Mouse (Mus musculus) thymus, postnatal 14 days (tissue): ENCODE results near the gene Lmtk2.

ENCODE experiments used
- DNase-seq: peaks from one replicate; pipeline ENCODE4 v3.0.0; 2021

Lmtk2 gene

GRCm38 (mm10) chr5:144221305-144221704 is 121.1 kb downstream of the Lmtk2 start:
- peak; percentile 66 for DNase-seq

- peak; percentile 71 for DNase-seq
These were observed 122.7 kb downstream of the Lmtk2 start for GRCm38 (mm10) chr5:144222811-144223502.

DNA sequence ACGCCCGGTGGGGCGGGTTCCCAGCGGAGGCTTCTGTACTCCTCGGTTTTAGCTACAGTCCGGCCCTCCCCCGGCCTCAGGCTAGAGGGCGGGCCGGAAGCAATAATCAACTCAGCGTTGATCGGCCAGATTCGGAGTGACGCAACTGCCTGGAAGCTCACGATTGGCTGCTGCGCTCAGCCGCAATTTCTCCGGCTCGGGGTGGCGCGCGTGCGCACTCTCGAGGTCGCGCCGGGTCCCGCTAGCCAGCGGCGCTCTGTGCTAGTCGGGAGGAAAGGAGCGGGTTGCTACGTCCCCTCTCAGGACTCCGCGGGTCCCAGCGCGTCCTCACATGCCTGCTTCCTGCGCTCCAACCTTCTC is 123.2 kb downstream of the Lmtk2 start, which contains the start of gene Tecpr1:
Tecpr1 (minus strand) TSS at position 113 of the 360 bp plus-strand sequence.
- peak; percentile 96 for DNase-seq

GRCm38 (mm10) chr5:144223899-144224816 is 123.9 kb downstream of the Lmtk2 start:
- peak; percentile 28 for DNase-seq

- DNase-seq = no peak
These were observed 126.0 kb downstream of the Lmtk2 start for GRCm38 (mm10) chr5:144226220-144226619.

DNA sequence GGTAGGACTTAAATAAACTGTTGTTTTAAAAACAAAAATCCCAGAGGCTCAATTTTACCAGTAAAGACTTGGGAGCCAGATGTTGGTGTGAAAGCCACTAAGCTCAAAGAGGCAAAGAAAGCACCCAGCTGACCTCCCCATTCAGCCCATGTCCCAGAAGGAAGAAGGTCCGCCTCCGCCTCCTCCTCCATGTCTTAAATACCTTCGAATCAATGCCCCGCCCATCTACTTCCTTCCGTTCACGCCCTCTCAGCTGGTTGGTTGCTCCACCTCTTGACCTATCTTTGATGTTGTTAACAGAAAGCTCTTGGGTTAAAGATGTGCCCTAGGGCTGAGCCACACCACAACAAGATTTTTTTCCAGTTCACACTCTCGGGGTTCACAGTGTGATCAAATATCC is 130.0 kb downstream of the Lmtk2 start:
- no peak for DNase-seq

- DNase-seq = no peak
These were observed 131.2 kb downstream of the Lmtk2 start for GRCm38 (mm10) chr5:144231410-144231809.

DNA sequence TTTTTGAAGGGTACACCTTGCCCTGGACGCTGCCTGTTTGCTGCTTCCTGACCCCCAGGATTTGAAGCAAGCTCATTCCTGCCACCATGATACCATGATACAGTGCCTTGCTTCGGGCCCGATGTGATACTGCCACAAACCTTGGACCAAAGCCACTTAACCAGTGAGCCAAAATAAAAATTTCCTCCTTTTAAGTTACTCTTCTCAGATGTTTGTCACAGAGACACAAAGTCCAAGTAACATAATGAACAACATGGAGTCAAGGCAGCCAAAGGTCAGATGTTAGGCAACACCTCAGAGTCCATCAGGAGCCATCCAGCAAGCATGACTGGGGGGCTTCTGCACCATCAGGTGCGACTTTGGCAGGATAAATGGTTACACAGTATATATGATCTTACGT is 132.3 kb downstream of the Lmtk2 start:
- no peak for DNase-seq

GRCm38 (mm10) chr5:144234222-144234621 is 134.0 kb downstream of the Lmtk2 start:
- DNase-seq = no peak

DNA sequence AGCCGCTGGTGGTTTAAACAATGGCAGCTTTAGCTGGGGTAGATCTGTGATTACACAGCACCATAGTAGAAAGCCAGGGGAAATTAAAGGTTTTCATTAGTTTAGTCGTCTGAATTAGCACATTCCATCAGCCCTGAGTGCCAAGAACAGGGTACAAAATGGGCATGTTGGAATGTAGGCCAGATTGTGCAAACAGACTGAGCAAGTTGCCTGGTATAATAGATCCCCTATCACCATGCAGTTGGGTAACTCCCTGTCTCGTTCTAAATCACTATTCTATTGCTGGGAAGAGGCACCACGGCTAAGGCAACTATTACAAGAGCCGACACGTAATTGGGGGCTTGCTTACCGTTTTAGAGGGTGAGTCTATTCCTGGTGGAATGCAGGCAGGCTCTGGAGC is 134.5 kb downstream of the Lmtk2 start:
- no peak for DNase-seq
